Mouse (Mus musculus): Measurements from ENCODE around the gene 4930579F01Rik.

The 4930579F01Rik gene

DNA sequence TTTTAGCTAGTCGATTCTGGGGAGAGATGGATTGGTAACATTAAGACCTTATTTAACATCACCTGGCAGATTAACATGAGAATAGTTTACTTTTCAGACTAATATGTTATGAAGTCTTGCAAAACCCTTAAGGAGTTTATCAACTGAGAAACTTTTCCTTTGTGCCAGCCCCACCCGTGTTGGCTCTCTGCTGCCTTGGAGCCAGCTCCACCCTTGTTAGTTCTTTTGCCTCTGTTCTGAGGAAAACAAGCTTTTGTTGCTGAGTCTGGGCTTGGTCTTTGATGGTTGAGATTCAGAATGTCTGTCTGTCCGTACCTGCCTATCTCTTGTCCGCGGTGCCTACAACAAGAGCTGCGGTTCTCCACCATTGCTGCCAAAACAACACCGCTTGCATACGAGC lies 22.5 kb upstream of the 4930579F01Rik start:
- no peak for DNase-seq (ENCODE audit: low spot score)

- no peak for DNase-seq (ENCODE audit: low spot score)
Measured at GRCm38 (mm10) chr3:138215395-138215989, 21.9 kb upstream of the 4930579F01Rik start.

- DNase-seq (ENCODE audit: low spot score), result no peak
Measured at GRCm38 (mm10) chr3:138212431-138212951, 18.9 kb upstream of the 4930579F01Rik start.

DNA sequence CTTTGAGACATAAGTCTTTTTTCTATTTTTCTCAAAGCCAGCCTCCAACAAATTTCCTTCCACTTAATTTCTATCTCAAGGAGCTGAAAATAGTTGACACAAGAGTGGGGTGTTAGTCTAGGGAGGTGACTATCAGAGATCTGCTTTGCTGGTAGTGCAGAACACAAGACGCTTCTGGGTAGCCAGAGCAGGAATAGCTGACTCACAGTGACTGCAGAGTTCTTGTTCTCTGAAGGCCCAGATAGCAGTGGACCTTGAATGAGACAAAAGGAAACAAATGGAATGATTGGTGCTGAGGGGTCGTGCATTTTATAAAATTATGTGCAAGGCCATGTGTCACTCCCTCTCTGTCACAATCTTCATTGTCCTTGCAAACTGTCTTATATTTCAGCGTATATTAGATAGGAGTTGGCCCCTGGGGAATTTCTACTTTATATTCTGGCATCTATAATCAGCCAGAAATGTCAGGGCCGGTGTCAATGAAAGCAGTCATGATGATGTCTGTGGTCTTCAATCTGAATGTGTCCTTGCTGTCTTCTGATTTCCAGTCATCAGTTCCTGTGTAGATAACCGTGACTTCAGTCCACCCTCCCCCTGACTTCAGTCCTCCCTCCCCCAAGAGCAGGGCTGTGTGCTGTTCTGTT lies 16.9 kb upstream of the 4930579F01Rik start:
- DNase-seq (ENCODE audit: low spot score), result no peak

DNA sequence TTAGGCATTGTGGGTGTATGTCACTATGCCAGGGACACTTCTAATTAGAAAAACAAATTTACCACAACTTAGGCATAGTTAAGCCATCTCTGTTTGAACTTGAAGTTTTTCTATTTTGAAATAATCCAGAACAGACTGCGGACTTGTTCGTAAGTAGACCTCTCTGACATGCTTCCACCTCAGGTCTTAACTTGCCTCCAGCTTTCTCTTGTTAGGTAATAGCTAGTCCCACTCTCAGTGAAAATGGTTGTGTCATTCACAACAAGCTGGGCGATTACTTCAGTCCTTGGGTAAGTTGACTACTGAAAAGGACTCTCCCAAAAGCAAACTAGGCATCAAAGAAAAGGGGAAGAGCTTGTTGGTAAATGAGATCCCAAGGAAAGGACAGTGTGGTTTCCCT lies 15.2 kb upstream of the 4930579F01Rik start:
- no peak for DNase-seq (ENCODE audit: low spot score)

DNA sequence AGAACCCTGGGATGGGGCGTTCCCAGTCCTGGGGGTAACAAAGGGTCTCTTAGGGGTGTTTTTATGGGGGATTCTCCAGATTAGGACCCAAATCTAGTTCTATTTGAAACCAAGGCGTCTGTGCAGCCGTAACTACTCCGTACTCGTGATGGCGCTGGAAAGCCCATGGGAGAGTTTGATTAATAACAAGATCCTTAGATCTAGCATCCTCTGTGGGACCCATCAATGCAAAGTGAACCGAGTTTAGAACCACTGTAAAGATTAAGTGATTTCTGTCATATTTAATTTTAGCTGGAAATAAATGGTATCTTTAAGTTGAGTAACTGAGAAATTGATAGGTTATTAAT lies 5.1 kb upstream of the 4930579F01Rik start:
- DNase-seq (ENCODE audit: low spot score), result no peak

GRCm38 (mm10) chr3:138197973-138198721 lies 4.5 kb upstream of the 4930579F01Rik start:
- peak; percentile 96 for DNase-seq (ENCODE audit: low spot score)

GRCm38 (mm10) chr3:138197556-138197955 lies 3.9 kb upstream of the 4930579F01Rik start:
- DNase-seq (ENCODE audit: low spot score), result no peak

GRCm38 (mm10) chr3:138197093-138197492 lies 3.5 kb upstream of the 4930579F01Rik start:
- DNase-seq (ENCODE audit: low spot score), result no peak

GRCm38 (mm10) chr3:138192260-138192659 lies 1.4 kb downstream of the 4930579F01Rik start:
- peak; percentile 53 for DNase-seq (ENCODE audit: low spot score)

DNA sequence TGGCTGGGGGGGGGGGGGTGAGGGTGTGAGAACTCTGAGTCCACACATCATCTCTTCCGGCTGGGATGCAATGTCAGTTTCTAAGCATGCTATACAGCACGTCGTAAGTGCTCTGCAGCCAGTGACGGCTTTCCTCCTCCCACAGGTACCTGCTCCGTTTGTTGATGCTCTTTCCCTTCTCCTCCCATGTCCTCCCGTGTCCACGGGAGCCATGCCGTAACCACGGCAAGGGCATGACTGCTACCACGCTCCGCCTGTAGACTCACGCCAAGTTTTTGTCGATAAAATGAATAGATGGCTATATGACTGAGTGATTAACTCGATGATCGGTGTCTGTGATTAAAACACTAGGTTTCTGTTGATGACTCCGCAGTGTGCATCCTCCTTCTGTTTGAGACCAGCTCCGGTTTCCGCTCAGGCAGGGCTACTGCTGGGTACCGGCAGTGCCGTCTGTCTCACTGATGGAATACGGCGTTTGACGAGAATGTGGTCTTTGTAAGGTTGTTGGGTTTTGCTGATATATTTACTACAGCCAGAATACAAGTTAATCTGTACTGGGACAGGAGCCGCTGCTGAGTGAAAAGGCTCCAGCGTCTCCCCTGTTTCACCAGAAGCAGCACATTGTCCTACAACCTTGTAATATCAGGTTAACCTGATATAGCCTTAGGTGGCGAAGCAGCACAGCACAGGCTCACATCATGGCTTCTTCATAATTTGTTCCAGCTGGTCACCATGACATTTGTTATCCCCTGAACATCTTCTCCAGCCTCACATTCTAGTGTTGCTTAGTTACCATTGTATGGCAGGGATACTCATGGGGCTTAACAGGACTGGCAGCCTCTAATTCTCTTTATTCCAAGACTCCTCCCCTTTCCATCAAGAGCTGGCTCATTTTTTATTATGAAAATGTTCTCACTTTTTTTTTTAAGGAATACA lies 7.4 kb downstream of the 4930579F01Rik start:
- DNase-seq (ENCODE audit: low spot score), result no peak

DNA sequence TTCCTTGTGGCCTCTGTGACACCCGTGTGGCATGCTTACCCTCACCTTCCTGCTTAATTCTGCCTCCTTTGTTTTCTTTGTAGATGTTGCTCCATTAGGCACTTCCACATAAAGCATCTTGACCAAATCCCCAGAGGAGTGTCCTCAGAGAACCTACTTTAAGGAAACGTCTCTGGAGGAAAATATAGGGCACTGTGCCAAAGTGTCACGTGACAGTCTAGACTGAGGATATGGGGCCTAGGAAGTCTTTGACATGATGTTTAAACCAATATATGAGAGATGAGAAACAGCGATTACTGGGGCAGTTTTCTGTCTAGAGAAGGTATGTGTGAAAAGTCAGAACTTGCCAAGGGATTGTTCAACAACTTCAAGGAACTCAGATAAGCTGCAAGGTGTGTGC lies 8.3 kb downstream of the 4930579F01Rik start:
- peak; percentile 25 for DNase-seq (ENCODE audit: low spot score)

- peak; percentile 27 for DNase-seq (ENCODE audit: low spot score)
Measured at GRCm38 (mm10) chr3:138183371-138183770, 10.3 kb downstream of the 4930579F01Rik start.

- DNase-seq (ENCODE audit: low spot score), result peak; percentile 68
Measured at GRCm38 (mm10) chr3:138182019-138182418, 11.6 kb downstream of the 4930579F01Rik start.

- DNase-seq (ENCODE audit: low spot score), result no peak
Measured at GRCm38 (mm10) chr3:138175551-138175950, 18.1 kb downstream of the 4930579F01Rik start.

DNA sequence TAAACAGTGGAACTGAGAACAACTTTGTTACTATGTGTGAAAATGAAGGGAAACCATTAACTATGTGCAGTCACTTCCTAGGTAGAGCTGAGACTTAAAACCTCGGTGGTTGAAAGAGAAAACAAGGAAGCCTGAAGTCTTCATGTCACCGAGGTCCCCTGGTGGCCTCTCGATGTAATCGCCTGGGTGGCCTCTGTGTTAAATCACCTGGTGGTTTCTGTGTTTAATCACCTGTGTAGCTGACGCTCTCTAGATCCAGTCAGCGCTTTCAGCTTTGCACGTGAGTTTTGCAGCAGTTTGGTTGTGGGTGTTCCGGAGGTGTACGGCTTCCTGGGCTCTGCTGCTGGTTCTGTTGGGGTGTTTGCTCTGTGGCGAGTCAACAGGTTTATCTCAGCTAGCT lies 20.3 kb downstream of the 4930579F01Rik start:
- DNase-seq (ENCODE audit: low spot score), result no peak

- no peak for DNase-seq (ENCODE audit: low spot score)
Measured at GRCm38 (mm10) chr3:138162553-138163183, 31.0 kb downstream of the 4930579F01Rik start.

- DNase-seq (ENCODE audit: low spot score), result no peak
Measured at GRCm38 (mm10) chr3:138161623-138162022, 32.0 kb downstream of the 4930579F01Rik start.

- no peak for DNase-seq (ENCODE audit: low spot score)
Measured at GRCm38 (mm10) chr3:138156651-138157050, 37.0 kb downstream of the 4930579F01Rik start.

DNA sequence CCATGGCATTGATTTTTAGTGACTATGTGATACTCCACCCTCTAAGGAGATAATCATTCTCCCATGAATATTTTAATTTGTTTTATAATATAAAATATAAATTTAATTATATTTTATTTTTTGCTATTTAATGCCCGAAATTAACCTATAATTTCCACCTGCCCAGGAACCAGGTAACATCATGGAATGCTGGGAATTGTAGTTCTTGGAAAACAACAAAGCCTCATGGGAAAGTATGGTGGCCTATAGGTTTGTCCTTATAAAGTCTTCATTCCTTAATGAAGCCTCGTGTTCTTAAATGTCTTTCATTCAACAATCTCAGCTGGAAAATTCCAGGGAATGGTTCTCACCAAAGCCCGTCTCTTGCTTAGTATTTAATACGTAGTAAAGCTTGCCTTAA lies 38.6 kb downstream of the 4930579F01Rik start:
- no peak for DNase-seq (ENCODE audit: low spot score)

DNA sequence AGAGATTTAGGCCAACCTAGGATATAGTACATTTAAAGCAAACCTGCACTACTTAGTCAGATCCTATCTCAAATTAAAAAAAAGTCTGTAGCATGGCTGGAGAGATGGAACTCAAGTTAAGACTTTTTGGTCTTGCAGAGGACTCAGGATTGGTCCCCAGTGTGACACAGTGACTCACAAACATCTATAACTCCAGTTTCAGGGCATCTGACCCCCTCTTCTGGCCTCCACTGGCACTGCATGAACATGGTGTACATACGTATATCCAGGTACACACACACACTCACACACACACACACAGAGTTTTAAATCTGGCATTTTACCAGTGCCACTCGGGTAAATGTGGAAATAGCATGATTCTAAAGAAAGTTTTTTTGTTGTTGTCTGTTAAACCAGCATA lies 44.8 kb downstream of the 4930579F01Rik start:
- DNase-seq (ENCODE audit: low spot score), result no peak

Measured in adipocyte (in vitro differentiated cells).